Mouse (Mus musculus) cortical plate, adult 2 months (tissue): ENCODE results near the gene Dst.

Experiments
- CTCF ChIP-seq: fragments of 200-500 bp; IDR thresholded peaks from 2 replicates; pipeline ENCODE4 v1.5.1; 2011; ENCODE audit warnings: mild to moderate bottlenecking, control low read depth, low read length; ENCODE audit not compliant: insufficient read depth; ENCODE audit errors: extremely low read depth
- POLR2A ChIP-seq: fragments of 200-500 bp; IDR thresholded peaks from 2 replicates; pipeline ENCODE4 v1.6.1; 2011; ENCODE audit warnings: mild to moderate bottlenecking, low read length, control low read depth; ENCODE audit not compliant: insufficient read depth; ENCODE audit errors: extremely low read depth

DNA sequence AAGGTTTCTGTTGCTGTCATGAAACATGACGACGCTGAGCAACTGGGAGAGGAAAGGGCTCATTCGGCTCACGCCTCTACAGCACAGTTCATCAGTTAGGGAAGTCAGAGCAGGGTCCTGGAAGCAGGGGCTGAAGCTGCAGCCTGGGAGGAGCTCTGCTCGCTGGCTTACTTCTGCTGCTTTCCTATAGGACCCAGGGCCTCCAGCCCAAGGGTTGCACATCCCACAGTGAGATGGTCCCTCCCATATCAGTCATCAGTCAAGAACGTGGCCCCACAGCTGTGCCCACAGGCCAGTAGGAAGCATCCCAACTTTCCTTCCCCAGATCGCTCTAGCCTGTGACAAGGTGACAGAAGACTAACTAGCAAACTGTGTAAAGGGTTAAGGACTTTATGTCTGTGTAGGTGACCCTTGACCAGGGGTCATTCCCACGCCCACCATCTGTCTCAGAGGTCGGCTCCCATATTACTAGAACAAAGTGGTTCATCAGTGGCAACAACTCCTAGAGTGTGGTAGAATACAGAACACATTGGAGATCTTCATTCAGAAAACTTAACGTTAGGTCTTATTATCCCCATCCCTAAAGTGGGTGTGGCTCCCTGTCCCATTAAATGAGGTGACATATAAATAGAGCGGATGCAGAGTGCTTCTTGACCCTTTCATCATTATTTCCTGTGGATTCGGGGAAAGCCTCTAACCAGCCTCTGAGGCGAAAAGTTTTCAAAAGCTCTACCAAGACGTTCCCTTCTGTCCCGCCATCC lies 219.9 kb downstream of the Dst start:
- TF ChIP-seq CTCF (no peak), POLR2A (no peak)
